Mouse (Mus musculus) myocyte (in vitro differentiated cells): ENCODE data around the gene Pnkd.

Experiments used
- CEBPB ChIP-seq: IDR thresholded peaks from 2 replicates; pipeline ENCODE4 v1.6.1; 2011; ENCODE audit warnings: mild to moderate bottlenecking, moderate library complexity; ENCODE audit not compliant: poor library complexity, insufficient read depth, severe bottlenecking
- E2F4 ChIP-seq: IDR thresholded peaks from one replicate; pipeline ENCODE4 v1.6.1; 2011; ENCODE audit warnings: mild to moderate bottlenecking, control low read depth, moderate library complexity; ENCODE audit not compliant: insufficient read depth
- POLR2A ChIP-seq: IDR thresholded peaks from one replicate; pipeline ENCODE4 v1.6.1; 2011; ENCODE audit warnings: low read depth, mild to moderate bottlenecking, control low read depth, moderate library complexity; ENCODE audit not compliant: insufficient read length
- REST ChIP-seq: IDR thresholded peaks from one replicate; pipeline ENCODE4 v1.6.1; 2011; ENCODE audit warnings: mild to moderate bottlenecking, control low read depth, moderate library complexity; ENCODE audit not compliant: insufficient read depth, insufficient read length

DNA sequence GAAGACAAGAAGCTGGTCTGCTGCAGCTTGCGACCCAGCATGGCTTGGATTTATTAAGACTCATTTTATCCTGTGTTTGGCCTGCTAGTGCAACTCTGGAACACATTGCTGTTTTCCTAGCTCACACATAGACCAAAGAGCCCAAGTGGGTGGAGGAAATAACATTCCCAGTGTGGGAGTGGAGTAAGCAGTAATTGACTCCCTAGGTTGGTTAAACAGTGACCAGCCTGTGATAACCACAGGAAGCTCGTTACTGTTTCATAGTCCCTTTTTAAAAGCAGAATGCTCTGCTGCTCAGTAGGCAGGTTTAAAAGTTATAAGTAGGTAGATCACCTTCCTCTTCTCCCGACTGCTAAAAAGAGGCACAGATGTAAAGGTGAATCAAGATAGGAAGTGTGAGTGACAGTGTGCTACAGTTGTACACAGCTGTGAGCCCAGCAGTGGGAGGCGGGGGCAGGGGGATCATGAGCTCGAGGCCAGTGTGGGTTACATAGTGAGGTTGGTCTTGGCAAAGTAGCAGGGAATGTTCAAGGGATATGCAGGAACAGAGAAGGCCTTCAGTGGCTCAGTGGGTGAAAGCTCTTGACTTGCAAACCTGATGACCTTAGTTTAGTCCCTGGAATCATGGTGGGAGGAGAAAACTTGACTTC, 35.3 kb upstream of the Pnkd start:
- TF ChIP-seq E2F4 (no peak), POLR2A (no peak), REST (no peak), CEBPB (no peak)
